Mouse (Mus musculus): Measurements from ENCODE around the gene Tmtc4.

GRCm38 (mm10) chr14:122898550-122898949 is 85.3 kb downstream of the Tmtc4 start:
- TF ChIP-seq EP300 (IDR thresholded peaks at IDR 0.05; ENCODE audit: low read depth) (no peak), CTCF (IDR thresholded peaks at IDR 0.05; ENCODE audit: low read depth) (peak; percentile 5; the same call in 1 of the 2 replicates)

Data from heart, postnatal 0 days (tissue).